Mouse (Mus musculus): ENCODE measurements around the gene Rab3c. TPM values are rescaled to one million over a fixed set of nuclear protein-coding genes. Genes with fewer than 3 reads are reported as not detected.

Gene Rab3c
- polyA plus RNA-seq, 2 experiments = 0.03 to 0.31 TPM

DNA sequence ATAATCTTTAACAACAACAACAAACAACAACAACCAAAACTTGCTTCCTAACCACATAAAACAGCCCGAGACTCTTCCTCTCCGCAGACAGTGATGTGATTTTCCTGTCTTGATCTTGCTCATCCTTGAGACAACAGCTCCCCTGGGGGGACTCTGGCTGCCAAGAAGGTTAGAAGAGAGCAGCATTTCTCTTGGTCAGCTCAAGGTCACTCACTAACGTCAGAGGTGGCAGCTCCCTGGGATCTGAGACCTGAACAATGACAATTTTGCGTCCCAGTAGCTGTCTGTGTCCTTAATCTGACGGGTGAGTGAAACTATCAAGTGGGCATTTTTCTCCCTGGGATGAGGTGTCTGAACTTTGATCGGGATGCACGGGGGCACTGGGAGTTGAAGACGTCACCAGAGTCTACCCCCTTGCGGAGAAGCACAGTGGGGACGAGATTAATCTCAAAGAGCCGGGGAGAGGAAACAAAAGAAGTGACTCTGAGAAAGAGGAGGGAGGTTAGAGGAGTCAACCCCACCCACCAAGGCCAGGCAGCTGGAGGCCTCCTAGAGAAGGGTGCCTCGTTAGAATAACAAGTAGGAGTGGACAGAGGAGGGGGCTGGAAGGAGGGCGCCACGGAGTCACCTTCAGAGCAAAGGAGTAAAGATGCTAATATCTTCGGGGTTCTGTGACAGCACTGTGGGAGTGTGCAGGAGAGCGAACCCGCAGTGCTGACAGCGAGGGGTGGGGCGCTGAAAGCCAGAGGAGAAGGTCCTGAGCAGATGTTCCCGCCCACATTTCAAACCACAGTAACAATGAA, 261.7 kb downstream of the Rab3c start:
- Histone ChIP-seq H3K4me3 (replicated peaks; ENCODE audit: low read length) (peak overlapping the region; percentile 34), H3K4me1 (ENCODE audit: control insufficient read depth, insufficient read depth, low read length) (peaks cover 9% of the 10 kb centered on the region), H3K27ac (replicated peaks; ENCODE audit: low read depth, low read length) (no peak overlapping the region), H3K9me3 (ENCODE audit: control insufficient read depth, low read length) (no peaks in the 10 kb centered on the region), H3K27me3 (ENCODE audit: control insufficient read depth, insufficient read depth, low read length) (no peaks in the 10 kb centered on the region), H3K4me2 (replicated peaks; ENCODE audit: low read depth, low read length, severe bottlenecking) (peak overlapping the region; percentile 71), H3K36me3 (ENCODE audit: control insufficient read depth, insufficient read depth, low read length) (no peaks in the 10 kb centered on the region), H3K9ac (ENCODE audit: low read depth, low read length, severe bottlenecking) (0 out of 2 replicates have a peak overlapping the region, but pooled peaks have one; percentile 34)
- 0 out of 2 replicates have a peak, but pooled peaks have one; percentile 19 for ATAC-seq (ENCODE audit: low FRiP score, low read depth)
- no peak for DNase-seq (ENCODE audit: low spot score)
- WGBS = 5% methylated on average over 19 of the region's 20 CpGs
- TF ChIP-seq POLR2A (IDR thresholded peaks at IDR 0.05; ENCODE audit: borderline replicate concordance, extremely low read depth, insufficient read depth, insufficient read length) = no peak

GRCm38 (mm10) chr13:110018431-110018901, 262.3 kb downstream of the Rab3c start:
- Histone ChIP-seq H3K27ac (replicated peaks; ENCODE audit: low read depth, low read length) (no peak overlapping the region), H3K4me1 (ENCODE audit: control insufficient read depth, insufficient read depth, low read length) (peaks cover 5% of the 10 kb centered on the region; the same call in 1 of the 2 replicates), H3K4me2 (replicated peaks; ENCODE audit: low read depth, low read length, severe bottlenecking) (peak overlapping the region; percentile 71), H3K9ac (ENCODE audit: low read depth, low read length, severe bottlenecking) (0 out of 2 replicates have a peak overlapping the region, but pooled peaks have one; percentile 34), H3K9me3 (ENCODE audit: control insufficient read depth, low read length) (no peaks in the 10 kb centered on the region), H3K36me3 (ENCODE audit: control insufficient read depth, insufficient read depth, low read length) (no peaks in the 10 kb centered on the region), H3K27me3 (ENCODE audit: control insufficient read depth, insufficient read depth, low read length) (no peaks in the 10 kb centered on the region), H3K4me3 (replicated peaks; ENCODE audit: low read length) (peak overlapping the region; percentile 34)
- peak; percentile 93 for DNase-seq (ENCODE audit: low spot score)
- 2% methylated on average over 17 of the region's 17 CpGs for WGBS
- TF ChIP-seq POLR2A (IDR thresholded peaks at IDR 0.05; ENCODE audit: borderline replicate concordance, extremely low read depth, insufficient read depth, insufficient read length) = no peak
- ATAC-seq (ENCODE audit: low FRiP score, low read depth) = peak; percentile 74; the same call in 1 of the 2 replicates

GRCm38 (mm10) chr13:110012029-110012428, 268.8 kb downstream of the Rab3c start:
- 93% methylated on average over 4 of the region's 4 CpGs for WGBS
- Histone ChIP-seq H3K4me1 (ENCODE audit: control insufficient read depth, insufficient read depth, low read length) (no peaks in the 10 kb centered on the region), H3K4me2 (replicated peaks; ENCODE audit: low read depth, low read length, severe bottlenecking) (no peak overlapping the region), H3K9me3 (ENCODE audit: control insufficient read depth, low read length) (no peaks in the 10 kb centered on the region), H3K4me3 (replicated peaks; ENCODE audit: low read length) (no peak overlapping the region), H3K27me3 (ENCODE audit: control insufficient read depth, insufficient read depth, low read length) (no peaks in the 10 kb centered on the region), H3K9ac (ENCODE audit: low read depth, low read length, severe bottlenecking) (no peak overlapping the region), H3K36me3 (ENCODE audit: control insufficient read depth, insufficient read depth, low read length) (no peaks in the 10 kb centered on the region), H3K27ac (replicated peaks; ENCODE audit: low read depth, low read length) (no peak overlapping the region)
- TF ChIP-seq POLR2A (IDR thresholded peaks at IDR 0.05; ENCODE audit: borderline replicate concordance, extremely low read depth, insufficient read depth, insufficient read length) = no peak
- ATAC-seq (ENCODE audit: low FRiP score, low read depth) (no peak), DNase-seq (ENCODE audit: low spot score) (no peak)

DNA sequence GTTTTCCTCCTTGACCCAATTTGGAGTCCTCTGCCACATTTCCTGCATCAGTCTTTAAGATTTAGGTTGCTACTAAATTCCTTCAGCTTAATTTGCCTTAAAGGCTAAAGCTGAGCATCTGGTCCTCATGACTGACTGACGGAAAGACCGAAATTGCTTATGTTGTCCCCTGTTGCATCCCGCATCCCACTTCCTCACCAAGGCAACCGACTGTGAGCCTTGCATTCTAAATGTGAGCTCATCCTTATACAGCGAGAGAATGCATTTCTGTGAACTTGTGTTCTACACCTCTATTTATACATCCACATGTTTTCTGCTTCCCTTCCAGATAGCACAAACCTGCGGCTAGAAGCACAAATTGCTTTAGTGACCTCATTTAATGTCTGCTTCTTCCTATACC, 269.9 kb downstream of the Rab3c start:
- Histone ChIP-seq H3K36me3 (ENCODE audit: control insufficient read depth, insufficient read depth, low read length) (no peaks in the 10 kb centered on the region), H3K4me2 (replicated peaks; ENCODE audit: low read depth, low read length, severe bottlenecking) (no peak overlapping the region), H3K27ac (replicated peaks; ENCODE audit: low read depth, low read length) (no peak overlapping the region), H3K27me3 (ENCODE audit: control insufficient read depth, insufficient read depth, low read length) (no peaks in the 10 kb centered on the region), H3K9ac (ENCODE audit: low read depth, low read length, severe bottlenecking) (no peak overlapping the region), H3K4me3 (replicated peaks; ENCODE audit: low read length) (no peak overlapping the region), H3K9me3 (ENCODE audit: control insufficient read depth, low read length) (no peaks in the 10 kb centered on the region), H3K4me1 (ENCODE audit: control insufficient read depth, insufficient read depth, low read length) (no peaks in the 10 kb centered on the region)
- no peak for ATAC-seq (ENCODE audit: low FRiP score, low read depth)
- 65% methylated on average over 6 of the region's 6 CpGs for WGBS
- TF ChIP-seq POLR2A (IDR thresholded peaks at IDR 0.05; ENCODE audit: borderline replicate concordance, extremely low read depth, insufficient read depth, insufficient read length) = no peak
- DNase-seq (ENCODE audit: low spot score) = no peak

- 83% methylated on average over 8 of the region's 8 CpGs for WGBS
- no peak overlapping the region for H3K27ac ChIP-seq (replicated peaks; ENCODE audit: low read depth, low read length)
- H3K36me3 ChIP-seq (ENCODE audit: control insufficient read depth, insufficient read depth, low read length) = no peaks in the 10 kb centered on the region
- H3K4me3 ChIP-seq (replicated peaks; ENCODE audit: low read length) = no peak overlapping the region
- no peak for DNase-seq (ENCODE audit: low spot score)
- H3K9ac ChIP-seq (ENCODE audit: low read depth, low read length, severe bottlenecking) = no peak overlapping the region
- no peaks in the 10 kb centered on the region for H3K4me1 ChIP-seq (ENCODE audit: control insufficient read depth, insufficient read depth, low read length)
- no peaks in the 10 kb centered on the region for H3K27me3 ChIP-seq (ENCODE audit: control insufficient read depth, insufficient read depth, low read length)
- TF ChIP-seq POLR2A (IDR thresholded peaks at IDR 0.05; ENCODE audit: borderline replicate concordance, extremely low read depth, insufficient read depth, insufficient read length) = no peak
- ATAC-seq (ENCODE audit: low FRiP score, low read depth) = no peak
- H3K9me3 ChIP-seq (ENCODE audit: control insufficient read depth, low read length) = no peaks in the 10 kb centered on the region
- no peak overlapping the region for H3K4me2 ChIP-seq (replicated peaks; ENCODE audit: low read depth, low read length, severe bottlenecking)
Measured at GRCm38 (mm10) chr13:110008539-110008938, 272.3 kb downstream of the Rab3c start.

Measured in limb, embryonic 14.5 days (tissue).